Mouse (Mus musculus) limb, embryonic 11.5 days (tissue): ENCODE data around the gene Spindoc. TPM values are rescaled to one million over a fixed set of nuclear protein-coding genes. Genes with fewer than 3 reads are reported as not detected.

Experiments used
- ATAC-seq: fragments of 200-750 bp; cut with Nextera tagmentation; 2 replicates; pipeline ENCODE4 v1.8.0; 2017; ENCODE audit warnings: low read depth; ENCODE audit not compliant: insufficient number of reproducible peaks, low FRiP score, low TSS enrichment
- DNase-seq: peaks from one replicate; pipeline ENCODE4 v3.0.0-alpha.2; 2015; ENCODE audit warnings: low spot score
- H3K27ac ChIP-seq: fragments of 300-500 bp; sonication (generic); replicated peaks from 2 replicates; pipeline ENCODE4 v1.5.1; 2014; ENCODE audit warnings: low read depth, mild to moderate bottlenecking, low read length
- H3K27me3 ChIP-seq: fragments of 300-500 bp; sonication (generic); 2 replicates; pipeline ENCODE4 v1.6.1; 2014; ENCODE audit warnings: mild to moderate bottlenecking, low read length, mixed read lengths; ENCODE audit not compliant: control insufficient read depth, insufficient read depth
- H3K36me3 ChIP-seq: fragments of 300-500 bp; sonication (generic); 2 replicates; pipeline ENCODE4 v1.6.1; 2014; ENCODE audit warnings: mild to moderate bottlenecking, low read length, moderate library complexity, mixed read lengths; ENCODE audit not compliant: control insufficient read depth, insufficient read depth
- H3K4me1 ChIP-seq: fragments of 300-500 bp; sonication (generic); 2 replicates; pipeline ENCODE4 v1.6.1; 2014; ENCODE audit warnings: low read length, mixed read lengths; ENCODE audit not compliant: control insufficient read depth, insufficient read depth
- H3K4me2 ChIP-seq: fragments of 300-500 bp; sonication (generic); 2 replicates; pipeline ENCODE4 v1.6.1; 2014; ENCODE audit warnings: low read depth, mild to moderate bottlenecking, moderate library complexity; ENCODE audit not compliant: severe bottlenecking
- H3K4me3 ChIP-seq: fragments of 300-500 bp; sonication (generic); 2 replicates; pipeline ENCODE4 v1.5.1; 2014; ENCODE audit warnings: low read depth, low read length
- H3K9ac ChIP-seq: fragments of 300-500 bp; sonication (generic); 2 replicates; pipeline ENCODE4 v1.6.1; 2014; ENCODE audit warnings: mild to moderate bottlenecking, low read length
- H3K9me3 ChIP-seq: fragments of 300-500 bp; sonication (generic); 2 replicates; pipeline ENCODE4 v1.6.1; 2016; ENCODE audit warnings: low read length; ENCODE audit not compliant: control insufficient read depth
- WGBS: fragments of 180-500 bp; shearing (Covaris S2); extraction: QIAGEN DNeasy Blood & Tissue Kit; methylation state at CpG from one replicate; pipeline ENCODE4 v1.1.7; 2014; 5-methylcytosine and 5-hydroxymethylcytosine counted together
- polyA plus RNA-seq: library from polyadenylated mRNA; unstranded; fragments of >200 nt; fragmentation: Nextera tagmentation; extraction: Ambion mirVana; gene quantifications from 2 replicates; pipeline ENCODE4 v1.2.1, GENCODE M21; 2014

Spindoc gene
- polyA plus RNA-seq, 1 experiment from 2014 or later: 47.9 TPM

DNA sequence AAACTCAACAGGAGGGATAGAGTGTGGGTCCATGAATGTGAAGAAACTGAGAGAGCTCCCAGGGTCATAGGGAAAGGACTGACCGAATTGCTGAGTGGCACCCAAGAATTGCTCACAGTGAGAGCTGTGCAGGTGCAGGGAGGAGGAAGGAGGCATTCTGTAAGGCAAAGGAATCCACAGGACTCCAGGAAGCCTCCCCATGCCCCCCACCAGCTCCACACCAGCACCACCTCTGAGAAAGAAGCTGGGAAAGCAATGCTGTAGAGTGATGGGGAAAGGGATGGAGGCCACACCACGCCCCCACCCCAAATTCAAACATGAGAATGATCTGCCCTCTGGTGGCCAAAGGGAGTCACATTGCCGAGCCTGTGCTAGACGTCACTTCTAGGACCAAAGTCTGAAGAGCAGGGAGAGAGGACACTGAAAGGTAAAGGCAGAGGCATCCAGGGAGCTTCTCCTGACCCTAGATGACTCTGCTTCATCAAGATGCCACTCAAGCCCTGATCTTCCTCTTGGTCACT, 37.5 kb downstream of the Spindoc start:
- DNase-seq (peak; percentile 81), ATAC-seq (no peak)
- H3K36me3 ChIP-seq: no peaks in the 10 kb centered on the region
- H3K27me3 ChIP-seq: no peaks in the 10 kb centered on the region
- 0 out of 2 replicates have a peak, but pooled peaks cover 2% of the 10 kb centered on the region for H3K4me1 ChIP-seq
- H3K9me3 ChIP-seq: no peaks in the 10 kb centered on the region
- H3K4me2 ChIP-seq: no peak overlapping the region
- H3K27ac ChIP-seq: no peak overlapping the region
- H3K9ac ChIP-seq: no peak overlapping the region
- no peak overlapping the region for H3K4me3 ChIP-seq
- WGBS: 26% methylated on average over 4 of the region's 4 CpGs

GRCm38 (mm10) chr19:7342646-7343045, 40.1 kb downstream of the Spindoc start:
- 78% methylated on average over 2 of the region's 2 CpGs for WGBS
- Histone ChIP-seq H3K4me3 (no peak overlapping the region), H3K4me2 (no peak overlapping the region), H3K27me3 (no peaks in the 10 kb centered on the region), H3K9me3 (no peaks in the 10 kb centered on the region), H3K36me3 (no peaks in the 10 kb centered on the region), H3K4me1 (peaks cover 20% of the 10 kb centered on the region), H3K9ac (no peak overlapping the region), H3K27ac (no peak overlapping the region)
- ATAC-seq (no peak), DNase-seq (no peak)

DNA sequence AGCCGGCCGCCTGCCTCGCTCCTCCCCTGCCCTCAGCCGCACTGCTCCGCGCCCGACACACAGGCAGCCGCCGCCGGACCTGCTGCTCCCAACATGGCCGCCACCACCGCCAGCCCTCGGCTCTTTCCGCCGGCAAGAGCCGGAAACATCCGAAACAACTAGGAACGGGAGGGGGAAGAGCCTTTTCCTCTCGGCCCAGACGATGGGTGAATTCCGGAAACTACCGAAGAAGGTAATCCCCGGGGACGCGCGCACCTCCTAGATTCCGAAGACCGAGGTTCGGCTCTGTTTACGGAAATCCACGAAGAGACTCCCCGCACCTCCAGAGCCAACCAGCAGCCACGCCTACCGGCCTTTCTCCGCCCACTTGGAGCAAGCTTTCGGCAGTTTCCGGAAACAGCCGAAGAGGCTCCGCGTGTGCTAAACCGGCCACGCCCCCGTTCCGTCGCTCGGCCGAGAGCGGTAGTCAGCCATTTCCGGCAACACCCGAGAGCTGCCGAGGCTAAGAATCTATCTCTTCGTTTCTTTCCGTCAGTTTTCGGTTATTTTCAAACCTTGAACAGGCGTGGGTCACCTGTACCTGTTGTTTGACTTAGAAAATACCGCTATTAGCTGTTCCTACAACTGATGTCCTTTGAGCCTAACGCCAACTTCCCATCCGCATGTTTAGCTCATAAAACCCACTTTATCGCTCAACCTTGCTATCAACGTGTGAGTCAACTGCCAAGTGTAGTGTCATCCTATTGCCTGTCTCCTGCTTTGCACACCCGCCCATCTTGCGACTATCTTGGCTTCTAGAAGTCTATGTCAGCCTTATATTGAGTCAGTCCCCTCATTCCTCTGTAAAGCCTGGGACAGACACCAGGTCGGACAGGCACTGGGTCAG, 41.0 kb downstream of the Spindoc start, which contains the start of gene Mark2:
TSS of gene Mark2 (minus strand) at position 349 of the 886 bp plus-strand sequence.
- peak within 1 kb of the TSS; percentile 91 for H3K4me3 ChIP-seq
- no peaks in the 10 kb centered on the region for H3K27me3 ChIP-seq
- H3K27ac ChIP-seq: peak within 1 kb of the TSS; percentile 45; the same call in 1 of the 2 replicates
- H3K4me1 ChIP-seq: peaks cover 20% of the 10 kb centered on the region
- H3K9me3 ChIP-seq: no peaks in the 10 kb centered on the region
- H3K9ac ChIP-seq: peak within 1 kb of the TSS; percentile 94
- ATAC-seq (peak; percentile 93), DNase-seq (peak; percentile 99)
- peak within 1 kb of the TSS; percentile 74 for H3K4me2 ChIP-seq
- WGBS: 2% methylated on average over 61 of the region's 63 CpGs
- no peaks in the 10 kb centered on the region for H3K36me3 ChIP-seq

- Histone ChIP-seq H3K4me3 (peak overlapping the region; percentile 91), H3K36me3 (no peaks in the 10 kb centered on the region), H3K9ac (peak overlapping the region; percentile 94), H3K27me3 (no peaks in the 10 kb centered on the region), H3K4me1 (peaks cover 20% of the 10 kb centered on the region), H3K27ac (peak overlapping the region; percentile 45; the same call in 1 of the 2 replicates), H3K9me3 (no peaks in the 10 kb centered on the region), H3K4me2 (peak overlapping the region; percentile 74)
- under 1% methylated on average over 30 of the region's 46 CpGs for WGBS
- DNase-seq: peak; percentile 26
- ATAC-seq: peak; percentile 78; the same call in 1 of the 2 replicates
Observed at GRCm38 (mm10) chr19:7340780-7341475, 41.9 kb downstream of the Spindoc start.

DNA sequence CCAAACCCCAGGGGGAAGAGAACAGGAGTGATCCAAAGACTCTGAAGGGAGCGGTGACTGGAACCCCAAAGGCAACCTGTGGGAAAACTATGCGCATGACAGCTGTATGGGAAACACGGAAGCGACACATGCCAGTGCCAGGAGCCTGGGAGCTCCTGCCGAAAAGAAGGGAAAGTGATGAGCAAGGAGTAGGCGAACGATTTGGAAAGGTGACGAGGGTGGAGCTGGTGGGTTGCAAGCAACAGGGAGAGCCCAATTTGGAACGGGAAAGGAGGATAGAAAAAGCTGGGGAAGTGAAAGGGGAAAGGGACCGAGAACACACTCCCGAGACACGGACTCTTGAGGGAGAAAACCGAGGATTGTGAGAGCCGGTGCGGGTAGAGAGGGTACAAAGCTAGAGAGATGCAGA, 42.4 kb downstream of the Spindoc start:
- peak; percentile 37 for DNase-seq
- H3K36me3 ChIP-seq: no peaks in the 10 kb centered on the region
- peak overlapping the region; percentile 94 for H3K9ac ChIP-seq
- H3K9me3 ChIP-seq: no peaks in the 10 kb centered on the region
- no peak overlapping the region; the same call in 1 of the 2 replicates for H3K27ac ChIP-seq
- H3K27me3 ChIP-seq: no peaks in the 10 kb centered on the region
- peak overlapping the region; percentile 74 for H3K4me2 ChIP-seq
- ATAC-seq: no peak
- H3K4me3 ChIP-seq: peak overlapping the region; percentile 91
- H3K4me1 ChIP-seq: peaks cover 20% of the 10 kb centered on the region
- 3% methylated on average over 15 of the region's 15 CpGs for WGBS

- H3K9me3 ChIP-seq: no peaks in the 10 kb centered on the region
- DNase-seq (no peak), ATAC-seq (no peak)
- peak overlapping the region; percentile 74 for H3K4me2 ChIP-seq
- H3K9ac ChIP-seq: peak overlapping the region; percentile 94; the same call in 1 of the 2 replicates
- no peaks in the 10 kb centered on the region for H3K27me3 ChIP-seq
- H3K4me3 ChIP-seq: peak overlapping the region; percentile 91
- H3K4me1 ChIP-seq: peaks cover 20% of the 10 kb centered on the region
- H3K36me3 ChIP-seq: no peaks in the 10 kb centered on the region
- H3K27ac ChIP-seq: no peak overlapping the region
- WGBS: 53% methylated on average over 4 of the region's 4 CpGs
Observed at GRCm38 (mm10) chr19:7339867-7340266, 42.9 kb downstream of the Spindoc start.

- no peak overlapping the region for H3K27ac ChIP-seq
Observed at GRCm38 (mm10) chr19:7339026-7339425, 43.8 kb downstream of the Spindoc start.

DNA sequence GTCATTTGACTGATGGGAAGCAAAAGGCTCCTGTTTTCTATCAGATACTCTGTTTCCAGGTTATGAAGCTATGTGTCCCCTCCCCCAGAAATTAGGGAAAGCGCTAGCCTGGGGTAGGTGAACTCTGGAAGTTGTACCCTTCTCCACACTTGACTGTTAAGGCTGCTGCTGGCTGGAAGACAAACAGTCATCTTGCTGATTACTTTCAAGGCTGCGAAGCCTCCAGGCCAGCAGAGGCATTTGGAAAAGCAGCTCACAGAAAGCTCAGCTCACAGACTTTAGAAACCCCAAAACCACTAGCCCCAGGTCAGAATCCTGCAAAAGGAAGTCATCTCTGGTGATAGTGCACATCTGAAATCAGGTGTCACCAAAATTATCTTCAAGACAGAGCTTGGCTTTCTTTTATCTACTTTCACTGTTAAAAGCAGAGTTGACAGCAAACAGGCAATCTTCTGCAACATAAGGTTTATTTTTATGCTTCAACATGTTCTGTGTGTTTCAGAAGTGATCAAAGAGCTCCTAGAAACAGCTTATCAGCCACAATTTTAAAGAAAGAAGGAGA, 44.9 kb downstream of the Spindoc start:
- no peak overlapping the region for H3K4me2 ChIP-seq

More at GRCm38 (mm10) chr19:7339026-7339425, 43.8 kb downstream of the Spindoc start:
- 62% methylated on average over 5 of the region's 5 CpGs for WGBS
- Histone ChIP-seq H3K4me3 (0 out of 2 replicates have a peak overlapping the region, but pooled peaks have one; percentile 91), H3K27me3 (no peaks in the 10 kb centered on the region), H3K4me1 (peaks cover 20% of the 10 kb centered on the region), H3K9me3 (no peaks in the 10 kb centered on the region), H3K36me3 (no peaks in the 10 kb centered on the region), H3K9ac (peak overlapping the region; percentile 36; the same call in 1 of the 2 replicates), H3K4me2 (peak overlapping the region; percentile 74; the same call in 1 of the 2 replicates)
- DNase-seq (no peak), ATAC-seq (no peak)

More for the DNA sequence above, 44.9 kb downstream of the Spindoc start:
- 83% methylated on average over 2 of the region's 2 CpGs for WGBS
- no peaks in the 10 kb centered on the region; the same call in 1 of the 2 replicates for H3K36me3 ChIP-seq
- H3K27ac ChIP-seq: no peak overlapping the region
- no peak overlapping the region for H3K4me3 ChIP-seq
- no peaks in the 10 kb centered on the region for H3K9me3 ChIP-seq
- no peak for DNase-seq
- peaks cover 20% of the 10 kb centered on the region for H3K4me1 ChIP-seq
- H3K9ac ChIP-seq: no peak overlapping the region
- ATAC-seq: no peak
- H3K27me3 ChIP-seq: no peaks in the 10 kb centered on the region
